In genomic region chr10:81548944-81549343, GRCm38 (mm10) we compare ENCODE assay signal across 13 mouse cellular contexts.
"Had no signal": no experiment of that assay in that cellular context is flagged by ENCODE, and none has a peak within 500 bp of the region (broad histone marks: within the 10 kb centered on the region; RNA-seq: fewer than 3 reads in every experiment).

No protein-coding gene starts in this region.

- H3K4me2 ChIP-seq: limb, embryonic 13.5 days; midbrain, embryonic 12.5 days had no signal

- H3K9ac ChIP-seq: limb, embryonic 13.5 days; liver, embryonic 14.5 days; midbrain, embryonic 12.5 days had no signal

- H3K27me3 ChIP-seq: limb, embryonic 13.5 days; midbrain, embryonic 12.5 days had no signal

- DNase-seq: kidney, adult 9 months; kidney, postnatal 36 days; left cerebral cortex, postnatal 4 days; lung, postnatal 10 days; spleen, adult 18-20 months; thymus, adult 18-20 months; thymus, postnatal 14 days had no signal

- H3K4me3 ChIP-seq: layer of hippocampus, adult 2 months; limb, embryonic 13.5 days; midbrain, embryonic 12.5 days had no signal

- ATAC-seq: midbrain, embryonic 16.5 days had no signal

- H3K9me3 ChIP-seq: limb, embryonic 13.5 days had no signal

- H3K27ac ChIP-seq: kidney, postnatal 0 days; layer of hippocampus, adult 2 months; limb, embryonic 13.5 days; liver, embryonic 14.5 days; midbrain, embryonic 12.5 days had no signal

- H3K36me3 ChIP-seq: limb, embryonic 13.5 days; midbrain, embryonic 12.5 days had no signal
